Comparison of ENCODE assay signal across 7 mouse cellular contexts in the genomic region with DNA sequence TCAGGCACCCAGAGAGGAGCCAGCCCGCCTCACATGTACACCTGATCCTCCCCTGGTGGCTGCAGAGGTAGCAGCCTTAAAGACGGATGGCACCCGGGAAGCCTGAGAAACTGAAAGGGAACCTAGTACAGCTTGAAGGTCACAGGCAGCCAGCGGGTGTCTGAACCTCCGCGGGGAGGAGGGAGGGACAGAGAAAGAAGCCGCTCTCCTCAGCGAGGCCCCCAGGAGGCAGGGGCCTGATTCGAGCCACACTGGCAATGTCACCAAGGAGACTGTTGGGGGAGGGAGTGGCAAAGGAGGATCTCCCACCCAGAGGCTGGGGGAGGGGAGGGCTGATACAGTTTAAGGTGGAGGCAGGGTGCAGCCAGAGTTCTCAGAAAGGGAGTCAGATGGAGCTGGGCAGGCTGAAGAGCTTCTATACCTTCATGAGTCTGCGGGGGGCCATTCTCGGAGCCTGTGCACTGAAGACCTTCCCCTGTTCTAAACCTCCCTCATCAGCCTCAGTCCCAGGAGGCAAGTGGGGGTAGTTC. TPM values are rescaled to one million over a fixed set of nuclear protein-coding genes. Genes with fewer than 3 reads are reported as not detected.
A peak's percentile ranks its signal among the peaks of the same experiment; 100 is the strongest.
DNase-seq lines count a peak whose midpoint lies in the region; ATAC-seq and TF ChIP-seq lines count a peak whose summit lies in the region.

No protein-coding gene starts in this region.

- intact Hi-C loops in left cerebral cortex, postnatal 4 days (cut with DNase I): no loop called here

- DNase-seq in spleen, adult 2 months (ENCODE audit: low read depth in 1 of 2, low spot score in 2 of 2): peak in 1 of 2 experiments; percentile 16
- no peak for DNase-seq in spleen, adult 12 weeks (ENCODE audit: low spot score)
- peak; percentile 60 for DNase-seq in induced T-regulatory cell, adult 2 months (ENCODE audit: low read depth)
- peak; percentile 42 for DNase-seq in midbrain, embryonic 14.5 days
- DNase-seq in left cerebral cortex, postnatal 4 days: no peak
- DNase-seq in layer of hippocampus, adult 18-20 months (ENCODE audit: low spot score in 2 of 2): no peak

- TF ChIP-seq POLR2A in spleen, adult 2 months (IDR thresholded peaks at IDR 0.05; ENCODE audit: low read depth, low read length): no peak

- H3K36me3 ChIP-seq in spleen, adult 2 months (ENCODE audit: control insufficient read depth, insufficient read depth, low read length): no peaks in the 10 kb centered on the region
- H3K36me3 ChIP-seq in midbrain, embryonic 14.5 days (ENCODE audit: control insufficient read depth, insufficient read depth, low read length): no peaks in the 10 kb centered on the region

- no peak overlapping the region for H3K27ac ChIP-seq in spleen, adult 2 months (ENCODE audit: insufficient read depth, low read length)
- no peak overlapping the region for H3K27ac ChIP-seq in midbrain, embryonic 14.5 days (replicated peaks; ENCODE audit: low read depth, low read length)

- peak; percentile 58 for ATAC-seq in common myeloid progenitor, adult 5-6 weeks (replicated peaks; ENCODE audit: low read depth, poor library complexity, severe bottlenecking)
- ATAC-seq in midbrain, embryonic 14.5 days (ENCODE audit: low FRiP score, low TSS enrichment): no peak

- H3K9me3 ChIP-seq in midbrain, embryonic 14.5 days (ENCODE audit: control insufficient read depth, low read length): no peaks in the 10 kb centered on the region

- 7% methylated on average over 11 of the region's 11 CpGs for WGBS in spleen, adult 2 months
- 3% methylated on average over 11 of the region's 11 CpGs for WGBS in midbrain, embryonic 14.5 days

- TF ChIP-seq CTCF in spleen, adult 2 months (IDR thresholded peaks at IDR 0.05; ENCODE audit: extremely low read depth, insufficient read depth, insufficient read length, insufficient replicate concordance): no peak

- H3K4me1 ChIP-seq in spleen, adult 2 months (ENCODE audit: control insufficient read depth, insufficient read depth, insufficient read length): peaks cover 10% of the 10 kb centered on the region; the same call in 1 of the 2 replicates
- peaks cover 27% of the 10 kb centered on the region for H3K4me1 ChIP-seq in midbrain, embryonic 14.5 days (ENCODE audit: control insufficient read depth, insufficient read depth, low read length)

- H3K27me3 ChIP-seq in spleen, adult 2 months (ENCODE audit: control insufficient read depth, insufficient read depth, low read length): peaks cover 2% of the 10 kb centered on the region; the same call in 1 of the 2 replicates
- no peaks in the 10 kb centered on the region for H3K27me3 ChIP-seq in midbrain, embryonic 14.5 days (ENCODE audit: control insufficient read depth, insufficient read depth, low read length)

- peak overlapping the region; percentile 38; the same call in 1 of the 2 replicates for H3K4me3 ChIP-seq in spleen, adult 2 months (ENCODE audit: extremely low read depth, insufficient read depth, insufficient read length)
- no peak overlapping the region for H3K4me3 ChIP-seq in midbrain, embryonic 14.5 days (replicated peaks; ENCODE audit: low read depth, low read length)

- peak overlapping the region; percentile 17 for H3K4me2 ChIP-seq in midbrain, embryonic 14.5 days (ENCODE audit: low read length)

- H3K9ac ChIP-seq in midbrain, embryonic 14.5 days (replicated peaks; ENCODE audit: low read length): 0 out of 2 replicates have a peak overlapping the region, but pooled peaks have one; percentile 23

RNA-seq across cellular contexts. Expression of gene Mdga1, which starts 6.1 kb away (rescaled TPM):
- 1.6 and 2.6 TPM in 2 replicates for polyA plus RNA-seq in spleen, adult 2 months (2012; rRNA removed)
- 13.3 and 29.9 TPM in 2 replicates for total RNA-seq in common myeloid progenitor, adult 5-6 weeks (2017)
- polyA plus RNA-seq in midbrain, embryonic 14.5 days (2014; fragmentation: Nextera tagmentation; extraction: Ambion mirVana): 20.0 and 20.5 TPM in 2 replicates
- 10 to 100 TPM; 85.6 to 92.9 TPM for total RNA-seq in left cerebral cortex, postnatal 4 days (2021)
- 10 to 100 TPM; 53.8 to 63.8 TPM for total RNA-seq in layer of hippocampus, adult 18-20 months (2021)

RNA-seq across cellular contexts. Expression of gene Zfand3, which starts 40.7 kb away (rescaled TPM):
- polyA plus RNA-seq in spleen, adult 2 months (2012; rRNA removed): 50.5 and 55.7 TPM in 2 replicates
- 10.0 and 27.3 TPM in 2 replicates for total RNA-seq in common myeloid progenitor, adult 5-6 weeks (2017)
- 49.9 and 66.9 TPM in 2 replicates for polyA plus RNA-seq in midbrain, embryonic 14.5 days (2014; fragmentation: Nextera tagmentation; extraction: Ambion mirVana)
- total RNA-seq in left cerebral cortex, postnatal 4 days (2021): 100 to 1,000 TPM in 1 of 2 experiments, 10 to 100 TPM in 1; 95.4 to 103 TPM
- 100 to 1,000 TPM; 119 to 120 TPM for total RNA-seq in layer of hippocampus, adult 18-20 months (2021)

Comparison
In these comparisons a context has a peak if more than half of its experiments do, and no peak if none do; other contexts are left out.
1. DNase-seq: peak in induced T-regulatory cell, adult 2 months (single experiment) and midbrain, embryonic 14.5 days (single experiment); none in spleen, adult 12 weeks (single experiment), left cerebral cortex, postnatal 4 days (single experiment) and layer of hippocampus, adult 18-20 months (0 of 2).